Mouse (Mus musculus) liver, postnatal 0 days (tissue): ENCODE results near the gene Gm32742. TPM values are rescaled to one million over a fixed set of nuclear protein-coding genes. Genes with fewer than 3 reads are reported as not detected.

Experiments
- ATAC-seq: fragments of 200-750 bp; cut with Nextera tagmentation; 2 replicates; pipeline ENCODE4 v1.8.0; 2017; ENCODE audit warnings: mild to moderate bottlenecking, moderate library complexity
- DNase-seq: peaks from one replicate; pipeline ENCODE4 v3.0.0-alpha.2; 2016
- H3K27ac ChIP-seq: fragments of 300-500 bp; sonication (generic); 2 replicates; pipeline ENCODE4 v1.5.1; 2014; ENCODE audit warnings: antibody characterized with exemption, moderate library complexity, mild to moderate bottlenecking, low read depth
- H3K27me3 ChIP-seq: fragments of 300-500 bp; sonication (generic); 2 replicates; pipeline ENCODE4 v1.6.1; 2014; ENCODE audit warnings: low read length, control low read depth, mixed read lengths; ENCODE audit not compliant: insufficient read depth
- H3K36me3 ChIP-seq: fragments of 300-500 bp; sonication (generic); replicated peaks from 2 replicates; pipeline ENCODE4 v1.6.1; 2014; ENCODE audit warnings: mild to moderate bottlenecking, control low read depth, low read length, moderate library complexity, mixed read lengths; ENCODE audit not compliant: insufficient read depth
- H3K4me1 ChIP-seq: fragments of 300-500 bp; sonication (generic); 2 replicates; pipeline ENCODE4 v1.6.1; 2014; ENCODE audit warnings: antibody characterized with exemption, mild to moderate bottlenecking, control low read depth; ENCODE audit not compliant: insufficient read depth
- H3K4me2 ChIP-seq: fragments of 300-500 bp; sonication (generic); 2 replicates; pipeline ENCODE4 v1.6.1; 2014; ENCODE audit warnings: low read depth, mild to moderate bottlenecking, low read length, moderate library complexity, mixed read lengths
- H3K4me3 ChIP-seq: fragments of 300-500 bp; sonication (generic); 2 replicates; pipeline ENCODE4 v1.5.1; 2014; ENCODE audit warnings: low read depth, low read length
- H3K9ac ChIP-seq: fragments of 300-500 bp; sonication (generic); replicated peaks from 2 replicates; pipeline ENCODE4 v1.6.1; 2014; ENCODE audit warnings: mild to moderate bottlenecking, moderate library complexity
- H3K9me3 ChIP-seq: fragments of 300-500 bp; sonication (generic); 2 replicates; pipeline ENCODE4 v1.6.1; 2016; ENCODE audit warnings: mild to moderate bottlenecking, control low read depth, low read length, mixed read lengths
- CTCF ChIP-seq: sonication (generic); IDR thresholded peaks from 2 replicates; pipeline ENCODE4 v1.5.1; 2016; ENCODE audit warnings: antibody characterized with exemption, low read depth
- EP300 ChIP-seq: IDR thresholded peaks from 2 replicates; pipeline ENCODE4 v1.6.1; 2016; ENCODE audit warnings: antibody characterized with exemption, low read depth, mild to moderate bottlenecking
- WGBS: fragments of 180-500 bp; shearing (Covaris S2); extraction: QIAGEN DNeasy Blood & Tissue Kit; methylation state at CpG from one replicate; pipeline ENCODE4 v1.1.7; 2014; ENCODE audit not compliant: insufficient replicate concordance; 5-methylcytosine and 5-hydroxymethylcytosine counted together
- polyA plus RNA-seq: library from polyadenylated mRNA; unstranded; fragments of >200 nt; fragmentation: Nextera tagmentation; extraction: Ambion mirVana; gene quantifications from 2 replicates; pipeline ENCODE4 v1.2.1, GENCODE M21; 2015

The Gm32742 gene
- polyA plus RNA-seq, 1 experiment from 2014 or later, result not detected

GRCm38 (mm10) chr9:51105751-51106150, 59.6 kb downstream of the Gm32742 start:
- DNase-seq (no peak), ATAC-seq (no peak)
- H3K9me3 ChIP-seq, result no peaks in the 10 kb centered on the region
- no peak overlapping the region for H3K4me2 ChIP-seq
- H3K27ac ChIP-seq, result no peak overlapping the region
- TF ChIP-seq EP300, result no peak
- no peak for TF ChIP-seq CTCF
- H3K4me1 ChIP-seq, result peaks cover 11% of the 10 kb centered on the region
- H3K36me3 ChIP-seq, result no peaks in the 10 kb centered on the region
- 36% methylated on average over 2 of the region's 2 CpGs for WGBS
- H3K27me3 ChIP-seq, result peaks cover 35% of the 10 kb centered on the region
- no peak overlapping the region for H3K4me3 ChIP-seq
- H3K9ac ChIP-seq, result no peak overlapping the region

- peak overlapping the region; percentile 47; the same call in 1 of the 2 replicates for H3K9ac ChIP-seq
- H3K4me1 ChIP-seq, result peaks cover 11% of the 10 kb centered on the region
- TF ChIP-seq EP300 (no peak), CTCF (no peak)
- H3K27ac ChIP-seq, result no peak overlapping the region
- H3K36me3 ChIP-seq, result no peaks in the 10 kb centered on the region
- peaks cover 35% of the 10 kb centered on the region for H3K27me3 ChIP-seq
- peak overlapping the region; percentile 73 for H3K4me2 ChIP-seq
- no peaks in the 10 kb centered on the region for H3K9me3 ChIP-seq
- H3K4me3 ChIP-seq, result peak overlapping the region; percentile 35
- DNase-seq (peak; percentile 51), ATAC-seq (peak; percentile 29; the same call in 1 of the 2 replicates)
- WGBS, result 15% methylated on average over 22 of the region's 30 CpGs
Observed at GRCm38 (mm10) chr9:51103808-51104514, 61.4 kb downstream of the Gm32742 start.

- Histone ChIP-seq H3K9me3 (no peaks in the 10 kb centered on the region), H3K27me3 (peaks cover 35% of the 10 kb centered on the region), H3K4me2 (peak overlapping the region; percentile 73), H3K27ac (no peak overlapping the region), H3K4me3 (peak overlapping the region; percentile 35), H3K4me1 (peaks cover 11% of the 10 kb centered on the region), H3K9ac (peak overlapping the region; percentile 47; the same call in 1 of the 2 replicates), H3K36me3 (no peaks in the 10 kb centered on the region)
- DNase-seq, result peak; percentile 44
- 2% methylated on average over 38 of the region's 44 CpGs for WGBS
- 0 out of 2 replicates have a peak, but pooled peaks have one; percentile 36 for ATAC-seq
- TF ChIP-seq CTCF (no peak), EP300 (no peak)
Observed at GRCm38 (mm10) chr9:51102963-51103807, 62.1 kb downstream of the Gm32742 start.

DNA sequence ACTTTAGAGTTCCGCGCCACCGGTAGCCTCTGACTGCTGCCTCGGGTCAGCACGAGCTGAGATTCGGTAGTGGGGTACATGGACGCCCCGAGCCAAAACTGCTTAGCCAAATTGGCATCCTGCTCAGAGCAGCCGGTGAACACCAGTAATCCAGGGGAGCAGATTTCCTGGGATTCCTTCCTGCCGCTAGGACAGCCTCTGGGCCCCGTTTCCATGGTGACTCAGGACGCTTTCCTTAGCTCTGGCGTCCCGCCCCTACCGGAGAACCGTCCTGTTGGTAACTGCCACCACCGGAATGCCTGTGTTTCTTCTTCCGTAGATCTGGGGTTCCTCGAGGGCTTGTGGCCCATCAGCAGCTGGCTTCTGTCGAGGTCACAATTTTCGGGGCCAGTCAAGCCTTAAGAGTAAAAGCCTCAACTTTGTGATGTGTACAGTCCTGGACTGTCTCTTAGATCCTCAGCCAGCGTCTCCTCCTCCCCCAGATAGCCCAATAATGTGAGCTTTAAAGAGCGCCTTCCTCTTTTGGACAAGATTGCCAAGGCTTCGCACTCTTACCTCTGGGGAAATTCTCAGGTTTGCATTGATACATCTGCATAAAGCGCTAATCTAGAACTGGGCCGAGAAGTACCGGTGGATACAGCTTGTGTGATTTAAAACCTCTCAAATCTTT, 63.4 kb downstream of the Gm32742 start, which contains the start of gene 4833427G06Rik:
TSS of gene 4833427G06Rik (minus strand) at position 323 of the 670 bp plus-strand sequence.
- peak; percentile 66 for DNase-seq
- no peak for ATAC-seq
- peaks cover 11% of the 10 kb centered on the region for H3K4me1 ChIP-seq
- peak within 1 kb of the TSS; percentile 43 for H3K4me2 ChIP-seq
- WGBS, result 10% methylated on average over 27 of the region's 27 CpGs
- no peak within 1 kb of the TSS for H3K27ac ChIP-seq
- no peak for TF ChIP-seq CTCF
- H3K36me3 ChIP-seq, result no peaks in the 10 kb centered on the region
- no peak within 1 kb of the TSS for H3K9ac ChIP-seq
- H3K27me3 ChIP-seq, result peaks cover 35% of the 10 kb centered on the region
- no peaks in the 10 kb centered on the region for H3K9me3 ChIP-seq
- H3K4me3 ChIP-seq, result 0 out of 2 replicates have a peak within 1 kb of the TSS, but pooled peaks have one; percentile 8

GRCm38 (mm10) chr9:51096306-51096705, 69.0 kb downstream of the Gm32742 start:
- Histone ChIP-seq H3K4me1 (no peaks in the 10 kb centered on the region), H3K4me2 (no peak overlapping the region), H3K9me3 (no peaks in the 10 kb centered on the region), H3K36me3 (no peaks in the 10 kb centered on the region), H3K9ac (no peak overlapping the region), H3K4me3 (no peak overlapping the region), H3K27me3 (0 out of 2 replicates have a peak, but pooled peaks cover 4% of the 10 kb centered on the region), H3K27ac (no peak overlapping the region)
- no peak for ATAC-seq
- no peak for DNase-seq
- 33% methylated on average over 2 of the region's 2 CpGs for WGBS
- TF ChIP-seq EP300, result no peak
- no peak for TF ChIP-seq CTCF

DNA sequence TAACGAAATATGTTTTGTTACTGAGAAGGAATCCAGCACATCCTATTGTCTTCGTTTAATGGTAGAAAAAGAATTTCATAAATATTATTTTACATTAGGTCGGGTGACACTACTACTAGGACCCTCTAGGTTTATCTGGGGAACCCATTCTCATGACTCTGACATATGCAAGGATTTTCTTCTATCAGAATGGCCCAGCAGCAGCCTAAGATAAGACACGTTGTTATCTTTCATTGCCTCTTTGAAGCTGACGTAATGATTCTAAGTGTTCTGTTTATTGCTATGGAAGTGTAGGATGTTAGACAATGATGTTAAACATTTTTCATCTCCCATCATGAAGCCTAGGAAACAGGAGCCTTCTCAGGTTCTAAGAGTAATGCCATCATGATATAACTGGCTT, 71.6 kb downstream of the Gm32742 start:
- 51% methylated on average over 5 of the region's 5 CpGs for WGBS

More for the DNA sequence above, 71.6 kb downstream of the Gm32742 start:
- no peak overlapping the region for H3K27ac ChIP-seq
- DNase-seq (no peak), ATAC-seq (no peak)
- H3K9ac ChIP-seq, result no peak overlapping the region
- H3K4me3 ChIP-seq, result no peak overlapping the region
- TF ChIP-seq CTCF (no peak), EP300 (peak; percentile 71)
- no peaks in the 10 kb centered on the region for H3K36me3 ChIP-seq
- H3K27me3 ChIP-seq, result no peaks in the 10 kb centered on the region
- no peaks in the 10 kb centered on the region for H3K9me3 ChIP-seq
- H3K4me1 ChIP-seq, result no peaks in the 10 kb centered on the region
- H3K4me2 ChIP-seq, result no peak overlapping the region
